Mouse (Mus musculus): ENCODE results near the gene Gm36245. TPM values are rescaled to one million over a fixed set of nuclear protein-coding genes. Genes with fewer than 3 reads are reported as not detected.

Gm36245 gene
- total RNA-seq, 2 experiments from 2014 or later, result not detected

Other genes starting within 250 kb of the Gm36245 start
- under 1 TPM; 0.39 to 0.50 TPM for gene Apol7a, start 200.1 kb upstream of the Gm36245 start, total RNA-seq (2021)
- under 1 TPM in 1 of 2 experiments, not detected in 1; 0.25 TPM for gene Apol9a, start 188.1 kb upstream of the Gm36245 start, total RNA-seq (2021)
- gene Apol7b, start 151.8 kb upstream of the Gm36245 start, total RNA-seq (2021), result under 1 TPM; 0.34 to 0.35 TPM
- not detected for gene Apol10a, start 122.2 kb upstream of the Gm36245 start, total RNA-seq (2021)
- not detected for gene Apol11a, start 91.0 kb upstream of the Gm36245 start, total RNA-seq (2021)
- not detected for gene Apol7c, start 65.9 kb upstream of the Gm36245 start, total RNA-seq (2021)
- gene 1700025B11Rik, start 37.4 kb upstream of the Gm36245 start, total RNA-seq (2021), result not detected
- gene Apol10b, start 3.1 kb upstream of the Gm36245 start, total RNA-seq (2021), result under 1 TPM in 1 of 2 experiments, not detected in 1; 0.23 TPM
- not detected for gene Apol11b, start 44.0 kb downstream of the Gm36245 start, total RNA-seq (2021)
- not detected for gene Apol7e, start 99.6 kb downstream of the Gm36245 start, total RNA-seq (2021)
- under 1 TPM in 1 of 2 experiments, not detected in 1; 0.27 TPM for gene Apol9b, start 129.8 kb downstream of the Gm36245 start, total RNA-seq (2021)
- 1 to 10 TPM; 4.0 TPM for gene Apol8, start 157.7 kb downstream of the Gm36245 start, total RNA-seq (2021)
- 10 to 100 TPM; 58.0 to 77.6 TPM for gene Myh9, start 242.9 kb downstream of the Gm36245 start, total RNA-seq (2021)

Measured in left cerebral cortex, postnatal 36 days (tissue).